Mouse (Mus musculus): Measurements from ENCODE around the gene Olfm1.

Olfm1 gene

GRCm38 (mm10) chr2:28278150-28278549 lies 85.4 kb downstream of the Olfm1 start:
- DNase-seq (ENCODE audit: low read depth, low spot score): peak; percentile 14
- Histone ChIP-seq H3K27me3 (ENCODE audit: control insufficient read depth, insufficient read depth, low read length, poor library complexity, severe bottlenecking) (no peaks in the 10 kb centered on the region), H3K36me3 (ENCODE audit: control insufficient read depth, insufficient read depth, low read length, poor library complexity, severe bottlenecking) (no peaks in the 10 kb centered on the region)

GRCm38 (mm10) chr2:28278853-28279252 lies 86.1 kb downstream of the Olfm1 start:
- no peaks in the 10 kb centered on the region for H3K36me3 ChIP-seq (ENCODE audit: control insufficient read depth, insufficient read depth, low read length, poor library complexity, severe bottlenecking)
- H3K27me3 ChIP-seq (ENCODE audit: control insufficient read depth, insufficient read depth, low read length, poor library complexity, severe bottlenecking): no peaks in the 10 kb centered on the region

More at GRCm38 (mm10) chr2:28278853-28279252, 86.1 kb downstream of the Olfm1 start:
- no peak for DNase-seq (ENCODE audit: low read depth, low spot score)
